Mouse (Mus musculus): ENCODE data around the gene Bpifb9a.
"Not testable (repeated sequence)": the region's sequence is repeated elsewhere in the genome, so short reads cannot be mapped to it uniquely, and the experiment has no call there.

The Bpifb9a gene

GRCm38 (mm10) chr2:154313771-154314170, 56.1 kb downstream of the Bpifb9a start:
- not testable (repeated sequence) for DNase-seq
